Mouse (Mus musculus): ENCODE measurements at regions not wholly inside any gene's neighbourhood (a gene's known extent, or its start where the extent isn't known, plus 50 kb on each side); places are given as distances from the start of the nearest gene placed in this dataset.
A peak's percentile ranks its signal among the peaks of the same experiment; 100 is the strongest.

- no peaks in the 10 kb centered on the region for H3K27me3 ChIP-seq (ENCODE audit: control insufficient read depth, insufficient read depth, low read length)
- H3K4me3 ChIP-seq (replicated peaks; ENCODE audit: insufficient read depth, low read depth, low read length), result no peak overlapping the region
- H3K4me1 ChIP-seq (ENCODE audit: control insufficient read depth, insufficient read depth, low read length), result peaks cover 4% of the 10 kb centered on the region; the same call in 1 of the 2 replicates
- H3K27ac ChIP-seq (ENCODE audit: insufficient read depth, low read length), result no peak overlapping the region
- TF ChIP-seq CTCF (IDR thresholded peaks at IDR 0.05; ENCODE audit: borderline replicate concordance, insufficient read depth, low read depth, low read length) (no peak), POLR2A (IDR thresholded peaks at IDR 0.05; ENCODE audit: borderline replicate concordance, insufficient read depth, low read length) (no peak)
- DNase-seq, result peak in 1 of 2 experiments; percentile 60
- WGBS, result 5% methylated on average over 1 of the region's 1 CpGs
Observed at GRCm38 (mm10) chr16:27783978-27784377, 395.3 kb downstream of the Ccdc50 start.

- no peaks in the 10 kb centered on the region for H3K27me3 ChIP-seq (ENCODE audit: control insufficient read depth, insufficient read depth, low read length)
- 86% methylated on average over 1 of the region's 1 CpGs for WGBS
- no peak for DNase-seq
- H3K27ac ChIP-seq (ENCODE audit: insufficient read depth, low read length), result no peak overlapping the region
- no peaks in the 10 kb centered on the region for H3K4me1 ChIP-seq (ENCODE audit: control insufficient read depth, insufficient read depth, low read length)
- TF ChIP-seq CTCF (IDR thresholded peaks at IDR 0.05; ENCODE audit: borderline replicate concordance, insufficient read depth, low read depth, low read length), result no peak
- TF ChIP-seq POLR2A (IDR thresholded peaks at IDR 0.05; ENCODE audit: borderline replicate concordance, insufficient read depth, low read length), result no peak
- H3K4me3 ChIP-seq (replicated peaks; ENCODE audit: insufficient read depth, low read depth, low read length), result no peak overlapping the region
Observed at GRCm38 (mm10) chr16:27793406-27793805, 404.7 kb downstream of the Ccdc50 start.

DNA sequence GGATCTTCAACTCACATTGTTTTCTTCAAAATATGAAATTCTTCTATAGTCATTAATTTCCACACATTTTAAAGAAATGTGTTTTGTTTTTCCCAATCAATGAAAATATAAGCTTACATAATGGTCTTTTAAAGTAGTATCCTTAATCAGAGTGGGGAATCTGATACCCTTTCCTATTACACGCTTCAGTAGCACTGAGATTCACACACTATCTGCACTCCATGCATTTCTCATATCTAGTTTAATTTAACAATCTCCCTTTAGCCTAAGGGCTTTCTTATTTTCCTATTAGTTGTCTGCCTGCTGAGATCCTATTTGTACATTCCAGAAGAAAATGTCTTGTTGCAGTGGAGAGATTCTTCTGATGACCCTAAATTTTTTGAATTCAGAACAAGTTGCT is 406.2 kb downstream of the Ccdc50 start:
- Histone ChIP-seq H3K4me3 (replicated peaks; ENCODE audit: insufficient read depth, low read depth, low read length) (no peak overlapping the region), H3K4me1 (ENCODE audit: control insufficient read depth, insufficient read depth, low read length) (no peaks in the 10 kb centered on the region), H3K27ac (ENCODE audit: insufficient read depth, low read length) (no peak overlapping the region), H3K27me3 (ENCODE audit: control insufficient read depth, insufficient read depth, low read length) (no peaks in the 10 kb centered on the region)
- 93% methylated on average over 1 of the region's 1 CpGs for WGBS
- no peak for DNase-seq
- TF ChIP-seq CTCF (IDR thresholded peaks at IDR 0.05; ENCODE audit: borderline replicate concordance, insufficient read depth, low read depth, low read length), result no peak
- no peak for TF ChIP-seq POLR2A (IDR thresholded peaks at IDR 0.05; ENCODE audit: borderline replicate concordance, insufficient read depth, low read length)

DNA sequence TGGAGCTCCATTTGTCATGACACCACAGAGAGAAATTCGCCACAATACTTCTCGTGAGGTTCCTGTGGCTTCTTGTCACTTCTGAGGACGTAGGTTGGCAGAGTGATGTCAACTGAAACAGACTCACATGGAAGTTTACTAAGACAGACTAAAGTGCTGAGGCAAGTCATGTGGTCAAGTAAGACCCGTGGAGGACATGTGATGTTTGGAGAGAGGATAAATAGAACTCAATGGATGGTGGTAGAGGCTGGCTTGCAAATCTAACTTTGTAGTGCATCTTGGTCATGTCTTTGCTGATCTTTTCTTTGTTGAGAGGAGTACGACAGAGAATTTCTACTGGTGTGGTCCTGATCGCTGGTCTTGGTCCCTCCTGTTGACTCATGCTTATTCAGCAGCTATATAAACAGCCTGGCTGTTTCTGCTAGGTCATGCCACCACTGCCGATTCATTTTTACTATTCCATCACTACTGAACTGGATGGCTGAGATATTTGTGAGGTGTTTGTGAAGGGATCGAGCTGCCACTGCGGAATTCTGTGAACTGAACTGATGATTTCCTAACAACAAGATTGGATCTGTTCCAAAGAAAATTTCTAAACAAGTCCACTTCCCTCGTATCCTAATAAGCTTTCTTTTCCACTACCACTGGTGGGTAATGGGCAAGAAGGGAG is 407.6 kb downstream of the Ccdc50 start:
- TF ChIP-seq CTCF (IDR thresholded peaks at IDR 0.05; ENCODE audit: borderline replicate concordance, insufficient read depth, low read depth, low read length), result no peak
- no peak for TF ChIP-seq POLR2A (IDR thresholded peaks at IDR 0.05; ENCODE audit: borderline replicate concordance, insufficient read depth, low read length)
- 79% methylated on average over 10 of the region's 10 CpGs for WGBS
- no peaks in the 10 kb centered on the region for H3K27me3 ChIP-seq (ENCODE audit: control insufficient read depth, insufficient read depth, low read length)
- no peaks in the 10 kb centered on the region for H3K4me1 ChIP-seq (ENCODE audit: control insufficient read depth, insufficient read depth, low read length)
- DNase-seq, result no peak
- H3K27ac ChIP-seq (ENCODE audit: insufficient read depth, low read length), result no peak overlapping the region
- H3K4me3 ChIP-seq (replicated peaks; ENCODE audit: insufficient read depth, low read depth, low read length), result no peak overlapping the region

GRCm38 (mm10) chr16:27814476-27814875 is 425.8 kb downstream of the Ccdc50 start:
- no peak for TF ChIP-seq CTCF (IDR thresholded peaks at IDR 0.05; ENCODE audit: borderline replicate concordance, insufficient read depth, low read depth, low read length)
- TF ChIP-seq POLR2A (IDR thresholded peaks at IDR 0.05; ENCODE audit: borderline replicate concordance, insufficient read depth, low read length), result no peak
- no peak for DNase-seq
- Histone ChIP-seq H3K27ac (ENCODE audit: insufficient read depth, low read length) (no peak overlapping the region), H3K4me3 (replicated peaks; ENCODE audit: insufficient read depth, low read depth, low read length) (no peak overlapping the region), H3K27me3 (ENCODE audit: control insufficient read depth, insufficient read depth, low read length) (no peaks in the 10 kb centered on the region), H3K4me1 (ENCODE audit: control insufficient read depth, insufficient read depth, low read length) (no peaks in the 10 kb centered on the region)
- WGBS, result 94% methylated on average over 1 of the region's 1 CpGs

Data from cerebellum, adult 2 months (tissue).